Mouse (Mus musculus): ENCODE data around the gene Myadm. TPM values are rescaled to one million over a fixed set of nuclear protein-coding genes. Genes with fewer than 3 reads are reported as not detected.

The Myadm gene
- total RNA-seq, 4 experiments from 2014 or later = 11.7 to 19.2 (median 14.7) TPM

Other genes starting within 250 kb of the Myadm start
- gene AU018091, start 119.9 kb upstream of the Myadm start, total RNA-seq (2022) = not detected
- gene Nlrp12, start 39.3 kb upstream of the Myadm start, total RNA-seq (2022) = not detected
- gene Prkcg, start 99 bp downstream of the Myadm start, total RNA-seq (2022) = under 1 TPM; 0.29 to 0.94 (median 0.67) TPM
- gene Cacng7, start 43.9 kb downstream of the Myadm start, total RNA-seq (2022) = 10 to 100 TPM in 3 of 4 experiments, 1 to 10 TPM in 1; 8.5 to 16.4 (median 13.6) TPM
- gene Cacng8, start 101.6 kb downstream of the Myadm start, total RNA-seq (2022) = not detected
- gene Cacng6, start 135.1 kb downstream of the Myadm start, total RNA-seq (2022) = 100 to 1,000 TPM; 113 to 158 (median 136) TPM
- not detected for gene Tarm1, start 213.5 kb downstream of the Myadm start, total RNA-seq (2022)